Mouse (Mus musculus): ENCODE measurements around the gene D2hgdh.
"Not testable (repeated sequence)": the region's sequence is repeated elsewhere in the genome, so short reads cannot be mapped to it uniquely, and the experiment has no call there.

Gene D2hgdh

DNA sequence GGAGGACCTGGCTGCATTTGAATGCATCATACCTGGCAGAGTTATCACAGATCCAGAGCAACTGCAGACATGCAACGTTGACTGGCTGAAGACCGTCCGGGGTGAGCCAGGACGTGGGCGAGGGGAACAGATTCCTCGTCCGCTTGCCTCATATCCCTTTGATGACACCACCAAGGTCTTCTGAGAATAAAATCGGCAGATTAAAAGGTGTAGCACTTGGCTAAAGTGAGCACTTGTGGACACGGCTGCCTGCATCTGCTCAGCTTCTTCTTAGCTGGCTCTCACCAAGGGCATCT, 1.8 kb downstream of the D2hgdh start:
- no peak for DNase-seq (ENCODE audit: low read depth, low spot score)

DNA sequence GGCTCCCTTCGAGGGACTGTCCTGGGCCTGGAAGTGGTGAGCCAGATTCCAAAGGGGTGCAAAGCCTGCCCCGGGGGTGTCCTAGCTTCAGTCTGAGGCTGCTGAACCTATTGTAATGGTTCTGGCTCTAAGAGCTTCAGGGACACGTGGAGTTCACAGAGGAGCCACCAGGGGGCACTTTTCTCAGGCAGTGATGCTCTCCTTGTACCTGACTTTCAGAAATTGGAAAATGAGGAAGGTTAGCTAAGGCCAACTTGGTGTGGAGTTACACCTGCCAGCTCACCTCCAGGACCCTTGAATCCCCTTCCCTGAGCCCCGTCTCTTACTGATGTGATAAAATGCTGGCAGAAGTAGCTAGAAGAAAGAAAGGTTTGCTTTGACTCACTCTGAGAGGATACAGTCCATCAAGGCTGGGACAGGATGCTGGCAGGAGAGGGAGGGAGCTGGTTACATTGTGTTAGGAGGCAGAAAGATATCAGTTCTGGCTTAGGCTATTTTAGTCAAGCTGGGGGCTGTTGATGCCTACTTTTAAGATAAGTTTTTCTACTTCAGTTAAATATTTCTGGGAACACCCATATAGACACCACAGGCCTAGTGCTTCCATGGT, 8.1 kb downstream of the D2hgdh start:
- not testable (repeated sequence) for DNase-seq (ENCODE audit: low read depth, low spot score)

DNA sequence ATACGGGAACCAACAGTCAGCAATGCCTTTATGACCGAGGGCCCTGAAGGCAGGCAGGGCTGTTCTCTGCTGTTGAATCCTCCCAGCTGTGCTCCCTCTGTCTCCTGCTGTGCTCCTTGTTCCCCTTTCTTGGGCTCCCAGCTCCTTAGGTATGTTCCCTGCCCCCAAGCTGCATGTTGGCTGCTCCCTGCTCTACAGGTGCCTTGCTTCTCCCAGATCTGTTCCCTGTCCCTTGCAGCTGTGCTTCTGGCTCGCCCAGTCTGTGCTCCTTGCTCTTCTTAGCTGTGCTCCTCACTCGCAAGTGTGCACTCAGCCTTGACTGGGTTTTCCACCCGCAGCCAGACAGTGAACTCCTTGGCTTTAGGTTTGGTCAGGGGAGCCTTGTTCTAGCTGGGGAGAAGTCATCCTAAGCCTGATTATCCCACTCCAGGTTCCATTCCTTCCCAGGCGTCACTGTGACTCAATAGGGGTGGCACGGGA, 10.0 kb downstream of the D2hgdh start:
- no peak for DNase-seq (ENCODE audit: low read depth, low spot score)

DNA sequence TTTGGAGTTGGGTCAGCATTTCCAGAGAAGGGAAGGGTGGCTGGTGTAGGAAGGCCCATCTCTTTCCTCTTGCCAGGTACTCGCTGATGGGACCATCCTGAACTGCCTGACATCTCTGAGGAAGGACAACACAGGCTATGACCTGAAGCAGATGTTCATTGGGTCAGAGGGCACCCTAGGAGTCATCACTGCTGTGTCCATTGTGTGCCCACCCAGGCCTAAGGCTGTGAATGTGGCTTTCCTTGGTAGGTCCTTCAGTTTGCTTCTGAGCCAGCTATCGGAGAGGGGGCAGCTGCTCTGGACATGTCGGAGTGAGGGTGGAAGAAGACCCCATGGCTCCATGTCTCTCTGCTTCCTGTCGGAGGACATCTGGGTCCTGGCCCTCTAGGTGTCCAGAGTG, 10.5 kb downstream of the D2hgdh start:
- DNase-seq (ENCODE audit: low read depth, low spot score): no peak

DNA sequence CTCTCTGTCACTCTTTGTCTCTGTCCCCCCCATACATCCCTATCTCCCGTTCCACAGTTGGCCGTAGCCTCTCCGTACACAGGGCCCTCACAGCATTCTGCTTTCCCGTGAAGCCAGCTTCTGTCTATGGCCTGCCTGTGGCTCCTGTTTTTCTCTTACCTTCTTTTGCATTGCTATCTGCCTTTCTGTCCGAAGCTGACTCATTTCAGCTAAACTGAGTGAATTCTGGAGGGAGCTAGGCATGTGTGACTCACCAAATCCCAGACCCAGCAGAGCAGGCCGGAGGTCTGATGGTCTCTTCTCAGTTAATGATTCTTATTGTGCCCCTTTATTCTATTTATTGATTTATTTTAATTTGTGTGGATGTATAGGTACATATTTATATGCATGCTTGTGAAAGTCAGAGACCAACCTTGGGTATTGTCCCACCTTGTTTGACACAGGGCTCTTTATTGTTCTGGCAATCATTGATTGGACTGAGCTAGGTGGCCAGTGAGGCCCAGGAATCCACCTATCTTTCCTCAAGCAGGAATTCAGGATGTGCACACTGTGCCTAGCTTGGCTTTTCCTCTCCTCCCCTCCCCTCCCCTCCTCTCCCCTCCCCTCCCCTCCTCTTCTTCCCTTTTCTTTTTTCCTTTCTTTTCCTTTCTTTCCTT, 11.3 kb downstream of the D2hgdh start:
- DNase-seq (ENCODE audit: low read depth, low spot score): no peak

DNA sequence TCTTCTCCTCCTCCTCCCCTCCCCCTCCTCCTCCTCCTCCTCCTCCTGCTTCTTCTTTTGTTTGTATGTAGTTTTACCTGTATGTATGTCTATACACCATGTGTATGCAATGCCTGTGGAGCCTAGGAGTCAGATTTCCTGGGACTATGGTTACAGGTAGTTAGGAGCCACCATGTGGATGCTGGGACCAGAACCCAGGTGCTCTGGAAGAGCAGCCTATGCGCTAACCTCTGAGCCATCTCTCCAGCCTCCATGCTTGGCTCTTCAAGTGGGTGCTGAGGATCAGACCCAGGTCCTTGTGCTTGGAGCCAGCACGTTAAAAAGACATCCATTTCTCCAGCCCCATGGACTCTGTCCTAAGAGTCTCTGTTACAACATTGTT, 11.8 kb downstream of the D2hgdh start:
- DNase-seq (ENCODE audit: low read depth, low spot score): no peak

DNA sequence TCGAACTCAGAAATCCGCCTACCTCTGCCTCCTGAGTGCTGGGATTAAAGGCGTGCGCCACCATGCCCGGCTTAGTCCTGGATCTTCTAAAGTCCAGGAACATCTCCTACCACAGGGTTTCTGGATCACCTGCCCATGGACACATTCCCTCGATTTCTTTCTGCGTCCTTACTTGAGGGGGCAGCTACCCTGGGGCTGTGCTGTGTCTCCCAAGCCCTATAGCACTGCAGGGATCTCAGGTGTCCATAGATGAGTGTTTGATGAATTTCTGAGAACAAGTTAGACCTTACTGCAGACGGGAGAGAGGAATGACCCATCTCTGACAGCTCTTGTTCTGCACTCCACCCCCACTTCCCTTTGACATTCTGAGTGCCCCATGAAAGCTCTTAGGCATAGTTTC, 12.6 kb downstream of the D2hgdh start:
- DNase-seq (ENCODE audit: low read depth, low spot score): no peak

DNA sequence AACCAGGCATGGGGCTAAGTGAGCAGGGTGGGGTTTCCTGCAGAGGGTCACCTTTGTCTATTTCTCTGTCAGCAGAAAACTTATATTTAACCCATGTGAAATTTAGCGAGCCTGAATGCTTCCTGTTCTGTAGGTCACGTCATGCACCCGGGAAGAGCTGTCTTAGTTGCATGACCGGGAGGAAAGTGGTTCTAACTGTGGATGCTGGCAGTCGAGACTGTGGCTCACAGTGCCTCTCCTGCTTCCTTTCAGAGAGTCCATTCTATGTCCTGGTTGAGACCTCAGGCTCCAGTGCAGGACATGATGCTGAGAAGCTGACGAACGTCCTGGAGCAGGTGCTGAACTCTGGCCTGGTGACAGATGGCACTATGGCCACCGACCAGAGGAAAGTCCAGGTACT, 13.9 kb downstream of the D2hgdh start:
- DNase-seq (ENCODE audit: low read depth, low spot score): not testable (repeated sequence)

DNA sequence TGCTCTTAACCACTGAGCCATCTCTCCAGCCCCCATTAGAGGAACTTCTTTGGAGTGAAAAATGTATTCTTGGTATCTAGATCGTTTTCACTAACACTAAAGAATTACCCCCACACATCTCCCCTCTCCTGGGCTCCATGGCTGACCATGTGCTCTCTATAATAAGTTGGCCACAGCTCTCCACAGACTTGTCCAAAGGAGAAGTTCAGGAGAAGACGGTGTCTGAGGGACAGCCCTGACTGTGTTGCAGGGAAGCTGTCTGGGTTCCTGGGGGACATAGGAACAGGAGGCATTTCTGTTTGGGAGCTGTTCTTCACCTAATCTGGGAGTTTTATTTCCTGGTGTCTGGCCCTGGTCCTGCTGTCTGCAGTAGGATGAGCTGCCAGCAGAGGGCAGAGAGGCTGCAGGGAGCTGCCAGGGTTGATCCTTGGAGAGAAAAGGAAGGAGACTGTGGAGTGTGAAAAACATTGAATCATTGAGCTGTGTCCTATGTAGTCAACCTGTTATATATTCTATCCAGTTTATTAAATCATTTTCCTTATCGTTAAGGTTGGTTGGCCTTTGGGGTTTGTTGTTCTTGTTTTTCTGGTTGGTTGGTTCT, 21.2 kb downstream of the D2hgdh start:
- DNase-seq (ENCODE audit: low read depth, low spot score): not testable (repeated sequence)

DNA sequence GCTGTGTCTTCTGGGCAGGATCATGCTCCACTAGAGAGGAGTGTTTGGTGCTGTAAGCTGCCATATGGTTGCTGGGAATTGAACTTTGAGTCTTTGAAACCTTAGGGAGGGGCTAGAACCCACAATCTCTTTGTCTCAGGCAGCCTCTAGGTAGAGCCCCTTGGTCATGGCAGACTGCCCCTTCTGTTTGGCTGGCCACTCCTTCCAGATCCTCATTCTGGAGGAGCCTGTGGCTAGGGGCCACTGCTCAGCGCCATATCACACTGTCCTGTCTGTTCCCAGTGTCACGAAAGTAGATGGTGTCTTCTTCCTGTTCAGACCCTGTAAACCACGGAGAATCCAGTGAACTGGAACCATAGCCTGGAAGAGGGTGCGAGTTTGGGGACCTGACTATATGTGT, 31.1 kb downstream of the D2hgdh start:
- not testable (repeated sequence) for DNase-seq (ENCODE audit: low read depth, low spot score)

DNA sequence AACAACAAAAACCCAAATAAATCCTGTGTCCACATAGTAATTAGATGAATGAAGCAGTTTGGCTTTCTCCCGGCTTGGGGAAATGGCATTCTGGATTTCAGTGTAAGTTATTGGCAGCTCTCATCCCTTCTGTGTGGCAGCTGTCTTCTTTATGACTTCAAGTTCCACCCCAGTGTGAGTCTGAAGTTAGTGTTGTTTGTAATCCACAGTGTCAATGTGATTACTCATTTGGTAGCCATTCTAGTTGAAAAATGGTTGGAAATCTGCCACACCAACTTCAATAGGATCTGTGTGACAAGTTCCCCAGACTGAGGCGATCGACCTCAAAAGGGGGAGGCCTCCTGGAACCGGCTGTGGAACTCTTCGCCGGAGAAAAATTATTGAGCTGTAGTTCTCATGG, 32.7 kb downstream of the D2hgdh start:
- DNase-seq (ENCODE audit: low read depth, low spot score): no peak

DNA sequence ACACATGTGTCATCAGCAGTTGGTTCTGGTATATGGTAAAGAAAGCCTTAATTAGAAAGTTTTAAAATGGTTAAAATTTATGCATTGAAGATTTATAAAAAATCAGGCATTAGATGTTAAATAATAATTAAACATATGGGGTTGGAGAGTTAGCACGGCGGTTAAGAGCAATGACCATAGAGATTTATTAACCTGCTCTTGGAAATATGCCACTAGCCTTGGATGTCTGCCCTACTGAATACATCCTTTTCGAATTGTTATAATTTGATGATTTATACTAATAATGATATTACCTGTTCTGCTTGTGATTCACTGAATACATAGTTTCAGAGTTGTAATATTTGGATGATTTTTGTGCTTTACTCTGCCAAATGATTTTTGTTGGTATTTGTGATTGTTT, 33.3 kb downstream of the D2hgdh start:
- no peak for DNase-seq (ENCODE audit: low read depth, low spot score)

DNA sequence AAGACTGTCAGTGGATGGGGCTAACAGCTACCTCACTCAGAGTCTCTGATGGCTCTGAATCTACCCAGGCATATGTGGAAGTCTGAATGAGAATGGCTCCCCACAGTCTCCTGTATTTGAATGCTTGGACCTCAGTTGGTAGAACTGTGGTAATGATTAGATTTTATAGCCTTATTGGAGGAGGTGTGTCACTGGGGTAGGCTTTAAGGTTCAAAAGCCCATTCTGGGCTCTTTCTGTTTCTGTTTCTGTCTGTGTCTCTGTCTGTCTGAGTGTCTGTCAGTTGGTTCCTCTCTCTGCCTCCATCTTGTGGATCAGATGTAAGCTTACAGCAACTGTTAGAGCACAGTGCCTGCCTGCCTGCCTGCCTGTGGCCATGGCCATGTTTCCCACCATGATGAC, 34.9 kb downstream of the D2hgdh start:
- DNase-seq (ENCODE audit: low read depth, low spot score): no peak

DNA sequence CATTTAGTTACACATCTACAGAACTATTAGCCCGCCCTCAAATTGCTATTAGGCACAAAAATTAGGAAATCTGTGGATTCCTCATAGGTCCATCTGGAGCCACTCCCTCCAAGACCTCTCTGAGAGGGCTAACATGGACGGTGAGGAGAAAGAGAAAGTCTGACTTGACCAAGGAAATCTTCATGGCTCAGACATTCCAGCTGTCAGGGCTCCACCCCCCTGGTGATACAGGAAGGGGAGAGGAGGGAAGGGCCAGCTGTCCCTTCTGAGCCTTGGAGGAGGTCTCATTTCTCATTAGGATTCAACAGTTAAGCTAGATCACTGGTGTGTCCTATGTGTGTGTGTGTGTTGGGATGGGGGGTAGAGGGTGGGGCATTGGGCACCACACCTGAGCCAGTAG, 36.3 kb downstream of the D2hgdh start, which contains the start of gene Gal3st2:
Gene Gal3st2, plus strand, starts transcription at position 259 of the 400 bp plus-strand sequence.
- not testable (repeated sequence) for DNase-seq (ENCODE audit: low read depth, low spot score)

DNA sequence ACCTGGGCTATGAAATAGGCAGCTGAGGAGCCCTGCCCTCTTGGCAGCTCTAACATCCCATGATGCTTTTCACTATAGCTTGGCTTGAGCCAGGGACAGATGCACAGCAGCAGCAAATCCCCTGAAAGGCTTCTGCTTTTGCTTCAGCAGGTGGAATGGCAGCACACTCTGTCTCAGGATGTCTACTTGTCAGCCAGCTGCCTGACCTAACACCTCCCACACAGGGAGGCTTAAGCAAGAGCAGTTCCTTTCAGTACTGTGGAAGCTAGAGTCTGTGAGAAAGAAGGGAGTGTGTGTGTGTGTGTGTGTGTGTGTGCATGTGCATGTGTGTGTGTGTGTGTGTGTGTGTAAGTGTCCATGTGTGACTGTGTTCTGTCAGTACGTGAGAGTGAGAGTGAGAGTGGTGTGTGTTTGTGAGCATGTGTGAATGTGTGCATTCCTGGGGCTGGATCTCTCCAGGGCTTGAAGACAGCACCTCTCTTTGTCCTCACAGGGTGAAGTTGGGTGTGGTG, 46.9 kb downstream of the D2hgdh start:
- not testable (repeated sequence) for DNase-seq (ENCODE audit: low read depth, low spot score)

DNA sequence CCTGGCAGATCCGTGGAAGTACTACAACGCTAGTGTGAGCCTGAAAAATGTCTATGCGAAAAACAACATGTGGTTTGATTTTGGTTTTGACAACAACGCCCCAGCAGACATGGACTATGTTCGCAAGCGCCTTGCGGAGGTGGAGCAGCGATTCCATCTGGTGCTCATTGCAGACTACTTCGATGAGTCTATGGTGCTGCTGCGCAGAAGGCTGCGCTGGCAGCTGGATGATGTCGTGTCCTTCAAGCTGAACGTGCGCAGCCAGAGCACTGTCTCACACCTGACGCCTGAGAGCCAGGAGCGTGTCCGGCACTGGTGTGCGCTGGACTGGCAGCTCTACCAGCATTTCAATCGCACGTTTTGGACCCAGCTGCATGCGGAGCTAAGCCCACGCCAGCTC, 49.7 kb downstream of the D2hgdh start:
- DNase-seq (ENCODE audit: low read depth, low spot score): not testable (repeated sequence)

DNA sequence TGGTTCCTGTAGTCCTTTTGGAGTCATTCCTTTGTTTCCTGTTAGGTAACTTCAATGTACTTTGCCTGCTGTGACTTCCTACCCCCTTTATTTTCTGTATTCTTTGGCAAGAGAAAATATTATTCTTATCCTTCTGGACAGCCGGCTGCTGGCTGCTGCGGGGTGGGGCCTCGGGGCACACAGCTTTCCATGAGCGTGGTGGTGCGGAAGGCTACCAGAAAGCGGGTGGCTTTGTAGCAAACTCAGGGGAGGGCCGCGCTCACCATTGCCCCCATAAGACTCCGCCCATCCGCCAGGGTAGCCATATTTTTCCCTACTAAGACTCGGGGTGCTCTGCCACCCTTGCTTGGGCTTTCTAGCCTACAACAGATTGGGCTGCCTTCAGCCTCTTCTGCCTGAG, 57.1 kb downstream of the D2hgdh start:
- DNase-seq (ENCODE audit: low read depth, low spot score): not testable (repeated sequence)

DNA sequence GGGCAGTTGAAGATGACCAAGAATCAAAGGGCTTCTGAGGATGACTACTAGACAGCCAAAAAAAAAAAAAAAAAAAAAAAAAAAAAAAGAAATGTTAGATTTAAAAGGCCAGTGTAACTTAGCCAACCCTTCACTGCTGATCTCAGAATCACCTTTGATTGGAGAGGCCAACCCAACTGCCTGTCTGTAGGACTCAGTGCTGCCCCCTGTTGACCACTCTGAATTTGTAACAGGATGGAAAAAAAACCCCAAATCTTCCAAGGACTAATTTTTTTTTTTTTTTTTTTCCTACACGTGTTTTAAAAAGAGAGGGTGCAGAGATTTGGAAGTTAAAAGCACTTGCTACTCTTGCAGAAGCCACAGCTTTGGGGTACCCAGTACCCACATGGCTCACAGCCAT, 66.2 kb downstream of the D2hgdh start:
- not testable (repeated sequence) for DNase-seq (ENCODE audit: low read depth, low spot score)

DNA sequence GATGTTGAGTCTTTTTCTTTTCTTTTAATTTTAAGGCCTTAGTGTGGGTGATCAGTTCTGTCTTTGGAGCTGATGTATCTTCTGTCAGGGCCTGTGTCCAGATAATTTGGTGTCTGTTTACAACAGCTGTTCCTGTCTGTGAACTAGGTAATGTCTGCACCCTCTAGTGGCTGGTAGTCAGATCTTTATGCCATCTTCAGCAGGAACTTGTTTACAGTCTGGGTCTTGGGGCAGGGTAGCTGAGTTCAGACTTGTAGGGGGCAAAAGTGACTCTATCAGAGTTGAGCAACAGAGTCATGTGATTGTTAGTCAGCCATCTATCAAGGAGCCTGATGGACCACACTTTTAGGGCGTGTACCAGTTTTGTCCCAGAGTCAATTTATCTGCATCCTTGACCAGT, 72.7 kb downstream of the D2hgdh start:
- not testable (repeated sequence) for DNase-seq (ENCODE audit: low read depth, low spot score)

DNA sequence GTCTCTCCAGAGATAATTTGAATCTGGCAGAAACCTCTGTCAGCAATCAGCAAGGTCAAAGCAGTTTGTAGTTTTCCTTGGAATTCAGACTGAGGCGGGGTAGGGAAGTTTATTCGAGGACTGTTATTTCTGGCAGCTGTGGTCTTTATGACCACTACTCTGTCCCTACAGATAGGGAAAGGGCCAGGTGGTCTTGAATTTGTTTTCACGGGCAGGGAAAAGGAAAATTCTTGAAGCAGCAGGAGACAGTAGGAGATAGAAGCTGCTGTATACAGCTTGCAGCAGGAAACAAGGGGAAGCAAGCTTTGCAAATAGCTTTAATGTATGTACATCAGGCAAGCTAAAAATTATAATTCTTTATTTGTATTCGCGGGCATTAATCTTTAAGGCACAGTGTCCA, 76.6 kb downstream of the D2hgdh start:
- not testable (repeated sequence) for DNase-seq (ENCODE audit: low read depth, low spot score)
